Mouse (Mus musculus): ENCODE measurements around the gene Orm3. TPM values are rescaled to one million over a fixed set of nuclear protein-coding genes. Genes with fewer than 3 reads are reported as not detected.

Orm3 gene
- total RNA-seq, 2 experiments from 2014 or later = not detected

- peak; percentile 56 to 69 for DNase-seq
These were observed 47.3 kb downstream of the Orm3 start, which contains the start of gene Akna for GRCm38 (mm10) chr4:63403040-63403959. Gene Akna, minus strand, starts transcription at chr4:63403354.

- DNase-seq = no peak
These were observed 48.2 kb downstream of the Orm3 start for GRCm38 (mm10) chr4:63404205-63404604.

GRCm38 (mm10) chr4:63405051-63405450 lies 49.1 kb downstream of the Orm3 start:
- no peak for DNase-seq

- no peak for DNase-seq
These were observed 49.7 kb downstream of the Orm3 start for GRCm38 (mm10) chr4:63405683-63406082.

- DNase-seq = no peak
These were observed 52.3 kb downstream of the Orm3 start for GRCm38 (mm10) chr4:63408247-63408646.

- peak in 1 of 2 experiments; percentile 42 for DNase-seq
These were observed 52.7 kb downstream of the Orm3 start for GRCm38 (mm10) chr4:63408649-63409048.

Other genes starting within 250 kb of the Orm3 start
- gene Ambp, start 201.4 kb upstream of the Orm3 start, total RNA-seq (2021) = not detected
- not detected for gene Kif12, start 184.0 kb upstream of the Orm3 start, total RNA-seq (2021)
- 1 to 10 TPM; 3.9 to 5.4 TPM for gene Col27a1, start 142.2 kb upstream of the Orm3 start, total RNA-seq (2021)
- gene Orm1, start 11.6 kb upstream of the Orm3 start, total RNA-seq (2021) = not detected
- gene Orm2, start 6.3 kb downstream of the Orm3 start, total RNA-seq (2021) = not detected
- 1 to 10 TPM; 2.8 to 3.0 TPM for gene Akna, start 47.2 kb downstream of the Orm3 start, total RNA-seq (2021)
- 10 to 100 TPM; 18.8 to 22.3 TPM for gene Whrn, start 139.8 kb downstream of the Orm3 start, total RNA-seq (2021)
- gene Atp6v1g1, start 188.6 kb downstream of the Orm3 start, total RNA-seq (2021) = 100 to 1,000 TPM; 124 to 125 TPM
- gene Tmem268, start 202.6 kb downstream of the Orm3 start, total RNA-seq (2021) = 1 to 10 TPM; 7.1 to 8.4 TPM
- not detected for gene Gm11213, start 249.1 kb downstream of the Orm3 start, total RNA-seq (2021)

Data from layer of hippocampus, postnatal 36 days (tissue).